Mouse (Mus musculus) liver, adult 2 months (tissue): ENCODE data around the gene Krt27.

Source experiments
- CTCF ChIP-seq: fragments of 200-500 bp; IDR thresholded peaks from 2 replicates; pipeline ENCODE4 v1.5.1; 2011; ENCODE audit warnings: low read depth, low read length, control low read depth
- POLR2A ChIP-seq: fragments of 200-500 bp; IDR thresholded peaks from 2 replicates; pipeline ENCODE4 v1.6.1; 2011; ENCODE audit warnings: low read length, control low read depth; ENCODE audit not compliant: insufficient read depth; ENCODE audit errors: extremely low read depth

- TF ChIP-seq POLR2A = no peak
- no peak for TF ChIP-seq CTCF
Measured at GRCm38 (mm10) chr11:99388661-99389060, 37.8 kb upstream of the Krt27 start.
